Mouse (Mus musculus): ENCODE measurements around the gene Syngap1.

Syngap1 gene

GRCm38 (mm10) chr17:26936921-26937695 is 3.9 kb upstream of the Syngap1 start:
- DNase-seq (ENCODE audit: low spot score): no peak

GRCm38 (mm10) chr17:26937883-26938695 is 3.0 kb upstream of the Syngap1 start:
- no peak for DNase-seq (ENCODE audit: low spot score)

- DNase-seq (ENCODE audit: low spot score): no peak
These were observed 2.3 kb upstream of the Syngap1 start for GRCm38 (mm10) chr17:26938731-26939130.

- DNase-seq (ENCODE audit: low spot score): peak; percentile 99
These were observed 1.7 kb upstream of the Syngap1 start, which contains the start of gene Cuta for GRCm38 (mm10) chr17:26939178-26939972. Cuta (minus strand) TSS chr17:26939569.

GRCm38 (mm10) chr17:26939973-26940300 is 1.1 kb upstream of the Syngap1 start:
- no peak for DNase-seq (ENCODE audit: low spot score)

- no peak for DNase-seq (ENCODE audit: low spot score)
These were observed 953 bp downstream of the Syngap1 start for GRCm38 (mm10) chr17:26941841-26942570.

- DNase-seq (ENCODE audit: low spot score): no peak
These were observed 4.9 kb downstream of the Syngap1 start for GRCm38 (mm10) chr17:26945824-26946495.

GRCm38 (mm10) chr17:26946567-26946966 is 5.5 kb downstream of the Syngap1 start:
- DNase-seq (ENCODE audit: low spot score): no peak

GRCm38 (mm10) chr17:26947231-26948100 is 6.4 kb downstream of the Syngap1 start:
- DNase-seq (ENCODE audit: low spot score): no peak

GRCm38 (mm10) chr17:26948316-26949050 is 7.4 kb downstream of the Syngap1 start:
- peak; percentile 65 for DNase-seq (ENCODE audit: low spot score)

- DNase-seq (ENCODE audit: low spot score): peak; percentile 70
These were observed 8.1 kb downstream of the Syngap1 start for GRCm38 (mm10) chr17:26949051-26949577.

GRCm38 (mm10) chr17:26949866-26950265 is 8.8 kb downstream of the Syngap1 start:
- no peak for DNase-seq (ENCODE audit: low spot score)

- DNase-seq (ENCODE audit: low spot score): no peak
These were observed 9.7 kb downstream of the Syngap1 start for GRCm38 (mm10) chr17:26950560-26951288.

GRCm38 (mm10) chr17:26951406-26951805 is 10.4 kb downstream of the Syngap1 start:
- DNase-seq (ENCODE audit: low spot score): no peak

GRCm38 (mm10) chr17:26951952-26952877 is 11.2 kb downstream of the Syngap1 start:
- no peak for DNase-seq (ENCODE audit: low spot score)

GRCm38 (mm10) chr17:26953201-26953600 is 12.1 kb downstream of the Syngap1 start:
- DNase-seq (ENCODE audit: low spot score): no peak

- DNase-seq (ENCODE audit: low spot score): no peak
These were observed 12.7 kb downstream of the Syngap1 start for GRCm38 (mm10) chr17:26953726-26954125.

Measured in MN1 (cell line).